Mouse (Mus musculus): ENCODE results near the gene Pisd. TPM values are rescaled to one million over a fixed set of nuclear protein-coding genes. Genes with fewer than 3 reads are reported as not detected.
A peak's percentile ranks its signal among the peaks of the same experiment; 100 is the strongest.
"Not testable (repeated sequence)": the region's sequence is repeated elsewhere in the genome, so short reads cannot be mapped to it uniquely, and the experiment has no call there.

Gene Pisd
- polyA plus RNA-seq, 1 experiment, result 222 TPM

DNA sequence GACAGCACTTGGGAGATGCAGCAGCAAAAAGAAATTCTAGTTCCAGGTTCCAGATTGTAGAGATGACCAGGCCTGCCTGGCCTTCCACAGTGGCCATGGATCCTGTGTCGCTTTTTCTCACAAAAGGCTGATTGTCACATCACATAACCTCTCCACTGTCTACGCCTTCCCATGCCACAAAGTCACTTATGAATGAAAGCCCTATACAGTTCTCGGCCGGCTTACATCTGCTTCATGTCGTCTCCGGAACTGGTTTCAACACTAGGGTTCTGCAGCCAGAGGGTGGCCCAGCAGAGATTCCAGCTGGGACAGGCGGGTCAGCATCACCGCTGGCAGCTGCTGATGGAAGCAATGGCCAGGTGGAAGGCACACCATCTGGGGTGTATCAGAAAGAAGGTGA lies 56.6 kb downstream of the Pisd start:
- peaks cover 28% of the 10 kb centered on the region for H3K4me1 ChIP-seq (ENCODE audit: control insufficient read depth, insufficient read depth, insufficient read length, low read length)
- no peaks in the 10 kb centered on the region for H3K27me3 ChIP-seq (ENCODE audit: control insufficient read depth, insufficient read depth, low read length)
- no peak overlapping the region for H3K4me3 ChIP-seq (ENCODE audit: low read depth, low read length)
- WGBS, result 51% methylated on average over 8 of the region's 8 CpGs
- H3K27ac ChIP-seq (ENCODE audit: insufficient read depth, low read depth, low read length), result no peak overlapping the region
- TF ChIP-seq CTCF (IDR thresholded peaks at IDR 0.05; ENCODE audit: extremely low read depth, insufficient read length, insufficient replicate concordance, low read depth, low read length) (no peak), POLR2A (IDR thresholded peaks at IDR 0.05; ENCODE audit: low read depth, low read length) (no peak)
- H3K36me3 ChIP-seq (ENCODE audit: control insufficient read depth, insufficient read depth, low read length), result peaks cover 4% of the 10 kb centered on the region

DNA sequence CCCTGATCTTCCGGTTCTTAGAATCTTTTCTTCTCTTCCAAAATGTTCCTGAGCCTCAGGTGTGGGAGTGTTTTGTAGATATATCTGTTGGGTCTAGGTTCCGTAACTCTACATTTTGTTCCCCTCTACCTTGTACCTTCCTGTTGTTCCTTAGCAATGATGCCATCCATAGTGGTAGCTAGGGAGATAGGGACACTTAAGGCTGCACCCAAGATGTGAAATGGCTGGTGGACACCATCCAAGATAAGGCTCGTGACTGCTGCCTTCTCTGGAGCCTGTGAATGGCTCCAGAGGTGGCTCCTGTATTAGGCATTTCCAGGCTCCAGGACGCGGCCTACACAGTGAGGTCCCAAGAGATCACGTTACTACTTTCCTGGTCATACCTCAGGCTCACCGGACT lies 57.1 kb downstream of the Pisd start:
- Histone ChIP-seq H3K4me1 (ENCODE audit: control insufficient read depth, insufficient read depth, insufficient read length, low read length) (peaks cover 33% of the 10 kb centered on the region), H3K27ac (ENCODE audit: insufficient read depth, low read depth, low read length) (no peak overlapping the region), H3K36me3 (ENCODE audit: control insufficient read depth, insufficient read depth, low read length) (no peaks in the 10 kb centered on the region; the same call in none of the 2 replicates), H3K4me3 (ENCODE audit: low read depth, low read length) (no peak overlapping the region), H3K27me3 (ENCODE audit: control insufficient read depth, insufficient read depth, low read length) (no peaks in the 10 kb centered on the region)
- TF ChIP-seq CTCF (IDR thresholded peaks at IDR 0.05; ENCODE audit: extremely low read depth, insufficient read length, insufficient replicate concordance, low read depth, low read length) (no peak), POLR2A (IDR thresholded peaks at IDR 0.05; ENCODE audit: low read depth, low read length) (no peak)
- WGBS, result 75% methylated on average over 7 of the region's 7 CpGs

DNA sequence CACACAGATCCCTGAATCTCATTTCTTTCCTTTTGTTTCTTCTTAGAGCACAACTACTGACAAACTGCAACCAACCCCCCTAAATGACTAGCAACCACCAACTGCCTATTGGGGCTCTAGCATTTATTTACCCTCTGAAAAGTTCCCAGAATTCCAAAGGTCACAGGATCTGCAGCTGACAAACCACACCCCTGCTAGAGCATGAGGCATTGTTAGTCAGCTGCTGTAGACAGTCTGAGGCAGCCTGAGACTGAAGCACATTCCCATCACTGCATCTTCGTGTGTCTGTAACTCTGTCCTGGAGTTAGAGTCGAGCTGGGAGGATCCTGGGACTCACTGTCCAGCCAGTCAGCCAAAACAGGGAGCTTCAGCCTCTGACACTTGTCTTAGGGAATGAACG lies 60.0 kb downstream of the Pisd start:
- not testable (repeated sequence) for H3K4me3 ChIP-seq (ENCODE audit: low read depth, low read length); H3K36me3 ChIP-seq (ENCODE audit: control insufficient read depth, insufficient read depth, low read length); H3K27me3 ChIP-seq (ENCODE audit: control insufficient read depth, insufficient read depth, low read length)
- Histone ChIP-seq H3K27ac (ENCODE audit: insufficient read depth, low read depth, low read length) (peak overlapping the region; percentile 68), H3K4me1 (ENCODE audit: control insufficient read depth, insufficient read depth, insufficient read length, low read length) (peaks cover 50% of the 10 kb centered on the region)
- WGBS, result 25% methylated on average over 3 of the region's 3 CpGs

DNA sequence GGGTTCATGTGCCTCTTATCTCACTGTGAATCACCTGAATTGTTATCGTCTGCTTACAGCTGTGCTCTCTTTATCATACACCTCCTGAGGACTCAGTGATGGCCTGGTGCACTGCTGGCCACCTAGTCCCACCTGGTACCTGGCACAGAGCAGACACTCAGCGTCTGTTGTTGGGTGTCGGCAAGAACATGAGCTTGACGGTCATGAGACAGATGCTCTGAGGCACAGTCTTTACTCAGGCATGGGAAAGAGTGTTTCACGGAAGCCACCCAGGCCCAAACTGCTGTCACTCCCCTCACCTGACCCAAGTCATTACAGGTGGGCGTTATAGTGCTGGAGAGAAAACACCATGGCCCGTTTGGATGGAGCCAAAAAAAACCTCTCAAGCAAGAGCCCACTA lies 61.5 kb downstream of the Pisd start:
- 45% methylated on average over 7 of the region's 7 CpGs for WGBS
- peaks cover 55% of the 10 kb centered on the region for H3K4me1 ChIP-seq (ENCODE audit: control insufficient read depth, insufficient read depth, insufficient read length, low read length)
- H3K27ac ChIP-seq (ENCODE audit: insufficient read depth, low read depth, low read length), result peak overlapping the region; percentile 79
- no peak overlapping the region for H3K4me3 ChIP-seq (ENCODE audit: low read depth, low read length)
- no peak for TF ChIP-seq CTCF (IDR thresholded peaks at IDR 0.05; ENCODE audit: extremely low read depth, insufficient read length, insufficient replicate concordance, low read depth, low read length)
- no peak for TF ChIP-seq POLR2A (IDR thresholded peaks at IDR 0.05; ENCODE audit: low read depth, low read length)
- H3K27me3 ChIP-seq (ENCODE audit: control insufficient read depth, insufficient read depth, low read length), result no peaks in the 10 kb centered on the region
- H3K36me3 ChIP-seq (ENCODE audit: control insufficient read depth, insufficient read depth, low read length), result no peaks in the 10 kb centered on the region

DNA sequence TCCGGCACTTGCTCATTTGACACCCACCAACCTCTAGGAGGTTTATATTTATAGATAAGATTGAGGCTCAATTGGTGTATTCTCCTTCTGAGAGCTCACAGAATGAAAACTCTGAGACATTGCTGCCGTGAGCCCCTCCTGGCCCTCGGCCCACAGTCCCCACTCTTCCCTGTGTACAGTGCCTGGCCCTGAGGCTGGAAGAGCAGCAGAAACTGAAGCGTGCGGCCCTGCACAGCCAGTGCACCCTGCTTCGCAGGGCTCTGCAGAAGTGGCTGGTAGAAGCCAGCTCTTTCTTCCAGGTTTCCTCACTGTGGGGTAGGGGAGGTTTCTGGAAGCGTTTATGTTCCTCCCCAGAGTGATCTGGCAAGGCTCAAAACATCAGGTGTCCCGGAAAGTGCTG lies 62.7 kb downstream of the Pisd start:
- 50% methylated on average over 8 of the region's 8 CpGs for WGBS
- peak overlapping the region; percentile 79 for H3K27ac ChIP-seq (ENCODE audit: insufficient read depth, low read depth, low read length)
- H3K36me3 ChIP-seq (ENCODE audit: control insufficient read depth, insufficient read depth, low read length); H3K4me3 ChIP-seq (ENCODE audit: low read depth, low read length); H3K27me3 ChIP-seq (ENCODE audit: control insufficient read depth, insufficient read depth, low read length): not testable (repeated sequence)
- peaks cover 48% of the 10 kb centered on the region for H3K4me1 ChIP-seq (ENCODE audit: control insufficient read depth, insufficient read depth, insufficient read length, low read length)

DNA sequence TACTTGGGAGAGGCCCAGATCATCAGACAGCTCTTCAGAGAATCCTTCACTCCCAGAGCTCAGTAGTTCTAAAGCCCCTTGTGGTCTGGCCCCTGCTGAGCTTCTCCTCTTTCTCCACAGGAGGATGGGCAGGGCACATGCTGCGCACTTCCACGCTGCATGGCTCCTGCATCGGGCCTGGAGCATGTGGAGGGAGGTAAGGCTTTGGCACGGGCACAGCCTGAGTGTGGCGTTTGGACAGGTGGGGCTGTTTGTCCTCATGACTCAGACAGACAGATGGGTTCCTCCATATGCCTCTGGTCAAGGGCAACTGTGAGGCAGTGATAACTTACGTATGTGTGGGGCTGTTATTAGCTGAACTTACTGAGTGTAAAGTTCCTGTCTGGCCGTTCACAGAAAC lies 63.2 kb downstream of the Pisd start:
- Histone ChIP-seq H3K27me3 (ENCODE audit: control insufficient read depth, insufficient read depth, low read length) (no peaks in the 10 kb centered on the region), H3K4me3 (ENCODE audit: low read depth, low read length) (no peak overlapping the region), H3K36me3 (ENCODE audit: control insufficient read depth, insufficient read depth, low read length) (no peaks in the 10 kb centered on the region), H3K27ac (ENCODE audit: insufficient read depth, low read depth, low read length) (peak overlapping the region; percentile 79), H3K4me1 (ENCODE audit: control insufficient read depth, insufficient read depth, insufficient read length, low read length) (peaks cover 46% of the 10 kb centered on the region)
- TF ChIP-seq POLR2A (IDR thresholded peaks at IDR 0.05; ENCODE audit: low read depth, low read length) (no peak), CTCF (IDR thresholded peaks at IDR 0.05; ENCODE audit: extremely low read depth, insufficient read length, insufficient replicate concordance, low read depth, low read length) (no peak)
- WGBS, result 32% methylated on average over 7 of the region's 7 CpGs

DNA sequence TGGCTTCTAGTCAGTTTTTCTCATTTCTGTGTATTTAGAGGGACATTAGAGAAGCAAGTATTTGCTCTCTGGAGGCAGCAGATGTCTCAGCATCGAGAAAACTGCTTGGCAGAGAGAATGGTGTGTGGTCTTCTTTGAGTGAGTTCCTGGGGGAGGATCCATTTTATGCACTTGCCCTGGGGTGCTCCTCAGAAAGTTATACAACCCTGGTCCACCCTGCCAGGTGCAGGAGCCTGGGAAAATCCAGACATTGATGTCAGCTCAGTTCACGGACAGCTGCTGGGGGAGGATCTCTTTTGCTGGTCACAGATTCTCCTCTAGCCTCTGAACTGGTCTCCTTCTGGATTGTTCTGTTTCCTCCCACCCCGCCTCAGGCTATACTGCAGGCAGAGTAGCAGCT lies 64.1 kb downstream of the Pisd start:
- H3K36me3 ChIP-seq (ENCODE audit: control insufficient read depth, insufficient read depth, low read length), result no peaks in the 10 kb centered on the region
- H3K4me1 ChIP-seq (ENCODE audit: control insufficient read depth, insufficient read depth, insufficient read length, low read length), result peaks cover 44% of the 10 kb centered on the region
- no peaks in the 10 kb centered on the region for H3K27me3 ChIP-seq (ENCODE audit: control insufficient read depth, insufficient read depth, low read length)
- H3K27ac ChIP-seq (ENCODE audit: insufficient read depth, low read depth, low read length), result 0 out of 2 replicates have a peak overlapping the region, but pooled peaks have one; percentile 79
- WGBS, result 29% methylated on average over 3 of the region's 3 CpGs
- no peak overlapping the region for H3K4me3 ChIP-seq (ENCODE audit: low read depth, low read length)
- TF ChIP-seq CTCF (IDR thresholded peaks at IDR 0.05; ENCODE audit: extremely low read depth, insufficient read length, insufficient replicate concordance, low read depth, low read length), result no peak
- TF ChIP-seq POLR2A (IDR thresholded peaks at IDR 0.05; ENCODE audit: low read depth, low read length), result no peak

DNA sequence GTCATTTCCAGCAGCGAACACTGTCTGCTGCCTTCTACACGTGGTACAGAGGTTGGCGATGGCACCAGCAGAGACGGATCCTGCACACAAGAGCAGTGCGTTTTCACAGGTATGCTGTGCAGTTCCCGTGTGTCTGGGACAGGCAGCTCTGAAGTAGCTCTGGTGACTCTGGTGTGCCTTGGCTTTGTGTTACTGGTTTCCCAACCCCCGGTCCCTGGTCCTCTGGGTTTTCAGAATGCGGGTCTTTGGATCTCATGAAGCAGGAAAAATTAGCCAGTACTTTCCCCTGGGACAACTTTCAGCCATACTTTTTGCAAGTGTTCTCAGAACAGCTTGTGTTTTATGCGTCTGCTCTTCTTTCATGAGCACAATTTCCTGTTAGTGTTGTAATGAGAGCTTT lies 65.0 kb downstream of the Pisd start:
- 87% methylated on average over 9 of the region's 9 CpGs for WGBS

More for the DNA sequence above, 65.0 kb downstream of the Pisd start:
- no peaks in the 10 kb centered on the region for H3K27me3 ChIP-seq (ENCODE audit: control insufficient read depth, insufficient read depth, low read length)
- peaks cover 42% of the 10 kb centered on the region for H3K4me1 ChIP-seq (ENCODE audit: control insufficient read depth, insufficient read depth, insufficient read length, low read length)
- no peak for TF ChIP-seq CTCF (IDR thresholded peaks at IDR 0.05; ENCODE audit: extremely low read depth, insufficient read length, insufficient replicate concordance, low read depth, low read length)
- no peak for TF ChIP-seq POLR2A (IDR thresholded peaks at IDR 0.05; ENCODE audit: low read depth, low read length)
- H3K4me3 ChIP-seq (ENCODE audit: low read depth, low read length), result no peak overlapping the region
- no peaks in the 10 kb centered on the region for H3K36me3 ChIP-seq (ENCODE audit: control insufficient read depth, insufficient read depth, low read length)
- H3K27ac ChIP-seq (ENCODE audit: insufficient read depth, low read depth, low read length), result no peak overlapping the region
